Mouse (Mus musculus): ENCODE measurements at regions not wholly inside any gene's neighbourhood (a gene's known extent, or its start where the extent isn't known, plus 50 kb on each side); places are given as distances from the start of the nearest gene placed in this dataset.

GRCm38 (mm10) chr1:149021273-149021672, 939.8 kb downstream of the Pla2g4a start:
- no peak for TF ChIP-seq CTCF (IDR thresholded peaks at IDR 0.05; ENCODE audit: low read depth, low read length)
- no peak for TF ChIP-seq EP300 (IDR thresholded peaks at IDR 0.05; ENCODE audit: insufficient read depth, low read depth, low read length)
